Mouse (Mus musculus): ENCODE results near the gene Tubgcp6. TPM values are rescaled to one million over a fixed set of nuclear protein-coding genes. Genes with fewer than 3 reads are reported as not detected.
A peak's percentile ranks its signal among the peaks of the same experiment; 100 is the strongest.

Tubgcp6 gene
- polyA plus RNA-seq, 1 experiment: 12.5 TPM

DNA sequence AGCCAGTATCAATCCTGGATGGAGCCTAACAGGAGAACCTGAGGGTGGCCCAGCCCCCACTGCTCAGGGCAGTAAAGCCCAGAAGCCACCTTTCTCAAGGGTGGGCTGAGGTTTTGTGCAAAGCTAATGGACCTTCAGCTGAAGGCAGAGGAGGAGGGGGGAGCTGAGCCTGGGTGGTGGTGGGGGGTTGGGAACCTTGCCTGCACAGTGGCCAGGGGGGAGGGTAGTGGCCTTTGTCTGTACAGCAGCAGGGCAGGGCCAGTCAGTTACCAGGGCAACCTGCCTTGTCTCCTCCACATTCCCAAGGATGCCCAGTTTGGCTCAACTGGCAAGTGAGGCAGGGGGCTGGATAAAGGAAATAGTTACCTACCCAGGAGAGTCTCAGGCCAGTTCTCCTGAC, 29.4 kb upstream of the Tubgcp6 start:
- TF ChIP-seq FLI1 (IDR thresholded peaks at IDR 0.05; ENCODE audit: low read length): no peak
- no peak for TF ChIP-seq GATA1 (IDR thresholded peaks at IDR 0.05; ENCODE audit: borderline replicate concordance, low read length)
- Histone ChIP-seq H3K4me1 (peaks cover 32% of the 10 kb centered on the region), H3K9me3 (peaks cover 4% of the 10 kb centered on the region; the same call in 1 of the 2 replicates), H3K4me3 (replicated peaks) (no peak overlapping the region), H3K27me3 (replicated peaks) (peaks cover 83% of the 10 kb centered on the region), H3K36me3 (replicated peaks; ENCODE audit: low read length) (peaks cover 22% of the 10 kb centered on the region)

DNA sequence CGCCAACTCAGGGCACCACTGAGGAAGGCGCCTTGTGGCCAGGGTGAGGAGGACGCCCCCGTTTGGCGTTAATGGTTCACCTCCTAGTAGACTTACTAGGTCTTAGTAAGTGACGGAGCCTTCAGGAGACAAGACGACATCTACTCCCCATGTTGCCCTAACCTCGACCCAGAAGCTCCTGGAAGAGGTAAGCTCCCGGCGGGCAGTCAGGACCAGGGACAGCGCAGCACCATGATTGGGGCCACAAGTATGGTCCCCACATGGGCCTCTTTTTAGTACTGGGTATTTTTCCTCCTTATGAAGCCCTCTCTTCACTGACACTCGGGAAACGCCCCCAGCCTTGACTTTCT, 27.1 kb upstream of the Tubgcp6 start:
- no peaks in the 10 kb centered on the region for H3K36me3 ChIP-seq (replicated peaks; ENCODE audit: low read length)
- H3K4me1 ChIP-seq: peaks cover 48% of the 10 kb centered on the region
- no peak for TF ChIP-seq GATA1 (IDR thresholded peaks at IDR 0.05; ENCODE audit: borderline replicate concordance, low read length)
- no peak for TF ChIP-seq FLI1 (IDR thresholded peaks at IDR 0.05; ENCODE audit: low read length)
- H3K4me3 ChIP-seq (replicated peaks): peak overlapping the region; percentile 92
- peaks cover 86% of the 10 kb centered on the region for H3K27me3 ChIP-seq (replicated peaks)
- peaks cover 14% of the 10 kb centered on the region for H3K9me3 ChIP-seq

DNA sequence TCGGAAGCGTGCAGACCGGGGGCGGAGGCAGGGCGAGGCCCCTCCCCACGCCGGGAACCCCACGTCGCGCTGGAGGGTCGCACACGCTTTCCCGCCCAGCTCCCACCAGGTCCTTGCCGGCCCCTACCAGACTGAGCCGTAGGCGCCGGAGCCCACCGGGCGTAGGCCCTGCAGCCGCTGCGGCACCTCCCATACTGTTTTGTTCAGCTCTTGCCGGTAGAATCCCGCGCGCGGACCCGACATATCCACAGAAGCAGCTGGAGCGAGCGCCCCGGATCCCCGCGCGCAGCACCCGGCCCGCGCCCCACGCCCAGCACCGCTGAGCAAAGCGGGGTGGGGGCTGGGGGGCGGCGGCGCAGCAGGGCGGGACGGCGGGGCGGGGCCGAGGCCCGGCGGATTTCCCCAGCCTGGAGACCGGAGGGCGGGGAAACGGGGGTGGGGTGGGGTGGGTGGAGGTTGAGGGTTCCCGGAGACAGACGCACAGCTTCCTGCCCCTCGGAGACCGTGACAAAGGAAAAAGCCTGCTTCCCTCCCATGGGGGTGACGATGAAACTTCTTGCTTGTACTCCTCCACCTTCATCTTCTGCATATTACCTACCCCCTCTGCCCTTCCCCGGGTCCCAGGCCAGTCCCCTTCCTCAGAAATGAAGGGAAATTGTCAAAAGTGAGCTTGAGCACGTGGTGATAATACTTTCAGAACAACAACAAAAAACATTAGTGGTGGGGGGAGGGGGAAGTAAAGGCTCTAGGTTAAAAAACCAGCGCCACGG, 26.5 kb upstream of the Tubgcp6 start, which contains the start of gene Mapk11:
Gene Mapk11, minus strand, starts transcription at position 358 of the 770 bp plus-strand sequence.
- H3K4me1 ChIP-seq: peaks cover 51% of the 10 kb centered on the region
- TF ChIP-seq FLI1 (IDR thresholded peaks at IDR 0.05; ENCODE audit: low read length): no peak
- no peak for TF ChIP-seq GATA1 (IDR thresholded peaks at IDR 0.05; ENCODE audit: borderline replicate concordance, low read length)
- H3K9me3 ChIP-seq: peaks cover 14% of the 10 kb centered on the region
- H3K27me3 ChIP-seq (replicated peaks): peaks cover 88% of the 10 kb centered on the region
- peak within 1 kb of the TSS; percentile 92 for H3K4me3 ChIP-seq (replicated peaks)
- no peaks in the 10 kb centered on the region for H3K36me3 ChIP-seq (replicated peaks; ENCODE audit: low read length)

DNA sequence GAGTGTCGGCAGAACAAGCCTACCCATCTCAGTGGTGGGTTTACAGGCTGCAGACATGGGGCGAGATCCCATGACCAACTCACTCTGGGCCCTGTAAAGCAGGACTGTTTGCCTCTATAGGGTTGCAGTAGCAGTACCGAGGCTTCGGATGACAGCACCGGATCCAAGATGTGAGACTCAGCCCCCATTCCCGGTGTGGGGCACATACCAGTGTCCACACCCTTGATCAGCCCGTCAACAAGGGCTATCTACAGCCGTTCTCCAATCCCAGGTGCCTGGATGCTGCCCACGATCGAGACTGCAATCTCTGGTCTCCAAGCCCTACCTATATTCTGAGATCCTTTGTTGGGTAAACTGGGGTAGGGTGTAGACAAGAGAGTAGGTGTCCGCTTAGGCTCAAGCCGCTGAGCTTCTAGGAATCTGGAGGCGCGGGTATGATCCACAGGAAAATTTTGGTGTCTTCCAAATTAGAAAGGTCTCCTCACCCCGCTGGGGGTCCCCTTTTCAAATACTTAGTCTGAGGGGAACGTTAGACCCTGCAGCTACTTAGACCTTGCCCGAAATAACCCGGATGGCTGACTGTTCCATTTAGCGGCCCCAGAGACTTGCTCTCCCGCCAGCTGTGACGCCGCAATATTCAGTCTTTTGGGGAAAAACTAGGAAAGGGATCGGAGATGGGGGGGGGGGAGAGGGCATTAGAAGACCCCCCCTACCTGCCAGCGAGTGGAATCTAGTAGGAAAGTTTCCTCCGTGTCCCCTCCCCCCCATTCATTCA, 25.8 kb upstream of the Tubgcp6 start:
- H3K27me3 ChIP-seq (replicated peaks): peaks cover 88% of the 10 kb centered on the region
- H3K4me3 ChIP-seq (replicated peaks): peak overlapping the region; percentile 92
- no peaks in the 10 kb centered on the region for H3K36me3 ChIP-seq (replicated peaks; ENCODE audit: low read length)
- H3K9me3 ChIP-seq: peaks cover 14% of the 10 kb centered on the region
- TF ChIP-seq GATA1 (IDR thresholded peaks at IDR 0.05; ENCODE audit: borderline replicate concordance, low read length): no peak
- TF ChIP-seq FLI1 (IDR thresholded peaks at IDR 0.05; ENCODE audit: low read length): no peak
- H3K4me1 ChIP-seq: peaks cover 51% of the 10 kb centered on the region

DNA sequence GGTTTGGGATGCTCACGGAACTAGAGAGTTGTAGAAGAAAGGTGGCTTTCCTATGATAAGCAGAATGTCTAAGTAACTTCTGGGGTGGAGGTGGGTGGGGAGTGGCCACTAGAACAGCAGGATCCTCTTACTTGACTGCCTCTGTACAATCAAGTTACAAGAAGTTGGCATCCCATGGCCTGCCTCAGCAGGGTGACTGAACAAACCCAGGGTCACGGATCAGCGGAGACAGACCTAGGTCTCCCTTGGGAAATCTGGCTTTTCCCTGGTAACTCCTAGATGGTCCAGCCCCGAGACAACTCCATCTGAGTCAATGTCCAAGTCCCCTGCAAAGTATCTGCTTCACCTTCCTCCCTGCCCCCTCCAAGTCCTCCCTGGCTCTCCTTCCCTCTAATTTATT, 25.0 kb upstream of the Tubgcp6 start:
- TF ChIP-seq FLI1 (IDR thresholded peaks at IDR 0.05; ENCODE audit: low read length) (no peak), GATA1 (IDR thresholded peaks at IDR 0.05; ENCODE audit: borderline replicate concordance, low read length) (no peak)
- Histone ChIP-seq H3K4me3 (replicated peaks) (no peak overlapping the region), H3K9me3 (peaks cover 14% of the 10 kb centered on the region), H3K27me3 (replicated peaks) (peaks cover 91% of the 10 kb centered on the region), H3K36me3 (replicated peaks; ENCODE audit: low read length) (no peaks in the 10 kb centered on the region), H3K4me1 (peaks cover 55% of the 10 kb centered on the region)

DNA sequence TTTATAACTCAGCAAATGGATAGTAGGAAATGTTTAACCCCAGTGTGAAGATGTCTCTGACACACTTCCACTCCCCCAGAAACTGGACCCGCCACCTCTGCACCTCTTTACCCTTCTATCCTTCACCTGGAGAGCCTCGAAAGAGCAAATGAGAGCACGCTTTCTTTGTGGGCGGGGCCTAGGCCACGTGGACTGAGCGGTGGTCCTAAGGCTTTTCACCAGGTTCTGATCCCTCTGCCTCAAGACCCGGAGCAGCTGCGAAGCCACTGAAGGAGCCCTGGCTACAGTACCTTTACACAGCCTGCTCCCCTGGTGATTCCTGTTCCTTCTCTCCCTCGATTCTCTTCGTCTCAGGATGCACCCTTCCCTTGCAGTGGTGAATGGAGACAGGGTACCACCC, 24.5 kb upstream of the Tubgcp6 start:
- Histone ChIP-seq H3K36me3 (replicated peaks; ENCODE audit: low read length) (no peaks in the 10 kb centered on the region), H3K4me3 (replicated peaks) (no peak overlapping the region), H3K27me3 (replicated peaks) (peaks cover 91% of the 10 kb centered on the region), H3K4me1 (peaks cover 55% of the 10 kb centered on the region), H3K9me3 (peaks cover 14% of the 10 kb centered on the region)
- TF ChIP-seq GATA1 (IDR thresholded peaks at IDR 0.05; ENCODE audit: borderline replicate concordance, low read length): no peak
- TF ChIP-seq FLI1 (IDR thresholded peaks at IDR 0.05; ENCODE audit: low read length): no peak

DNA sequence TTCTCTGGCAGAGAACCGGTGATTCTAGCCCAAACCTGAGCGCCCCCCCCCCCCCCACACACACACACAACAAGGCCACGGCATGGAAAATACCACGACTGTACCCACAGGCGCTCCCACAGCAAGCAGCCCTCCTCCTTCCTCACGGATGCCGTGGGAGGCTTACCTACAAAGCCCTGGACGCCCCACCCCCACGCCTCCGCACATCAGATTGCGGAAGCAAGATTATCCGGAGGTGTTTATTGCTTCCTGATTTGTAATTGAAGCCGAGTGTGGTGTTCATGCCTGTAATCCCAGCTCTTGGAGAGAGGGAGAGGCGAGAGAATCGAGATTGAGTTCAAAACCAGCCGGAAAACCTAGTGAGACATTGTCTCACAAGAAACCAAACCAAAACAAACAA, 24.1 kb upstream of the Tubgcp6 start:
- Histone ChIP-seq H3K27me3 (replicated peaks) (peaks cover 91% of the 10 kb centered on the region), H3K4me1 (peaks cover 55% of the 10 kb centered on the region), H3K36me3 (replicated peaks; ENCODE audit: low read length) (no peaks in the 10 kb centered on the region), H3K9me3 (peaks cover 14% of the 10 kb centered on the region), H3K4me3 (replicated peaks) (no peak overlapping the region)
- TF ChIP-seq FLI1 (IDR thresholded peaks at IDR 0.05; ENCODE audit: low read length) (no peak), GATA1 (IDR thresholded peaks at IDR 0.05; ENCODE audit: borderline replicate concordance, low read length) (no peak)

DNA sequence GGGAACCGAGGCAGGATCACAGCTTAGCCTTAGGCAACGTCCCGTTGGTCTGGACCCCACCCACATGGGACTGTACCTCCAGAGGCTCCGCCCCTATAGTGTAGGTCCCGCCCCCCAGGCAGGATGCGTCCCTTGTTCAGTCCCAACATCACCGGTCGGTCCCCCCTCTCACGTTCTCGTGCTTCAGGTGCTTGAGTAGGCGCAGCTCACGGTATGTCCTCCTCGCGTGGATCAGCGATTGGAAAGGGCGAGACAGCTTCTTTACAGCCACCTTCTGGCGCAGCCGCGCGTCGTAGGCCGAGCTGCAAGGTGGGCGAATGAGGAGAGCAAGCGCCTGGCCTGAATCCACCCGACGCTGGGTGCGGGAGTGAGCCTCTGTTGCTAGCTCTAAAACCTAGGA, 23.6 kb upstream of the Tubgcp6 start:
- no peaks in the 10 kb centered on the region for H3K36me3 ChIP-seq (replicated peaks; ENCODE audit: low read length)
- H3K4me1 ChIP-seq: peaks cover 55% of the 10 kb centered on the region
- peaks cover 14% of the 10 kb centered on the region for H3K9me3 ChIP-seq
- H3K27me3 ChIP-seq (replicated peaks): peaks cover 95% of the 10 kb centered on the region
- H3K4me3 ChIP-seq (replicated peaks): peak overlapping the region; percentile 70
- TF ChIP-seq FLI1 (IDR thresholded peaks at IDR 0.05; ENCODE audit: low read length) (no peak), GATA1 (IDR thresholded peaks at IDR 0.05; ENCODE audit: borderline replicate concordance, low read length) (no peak)

DNA sequence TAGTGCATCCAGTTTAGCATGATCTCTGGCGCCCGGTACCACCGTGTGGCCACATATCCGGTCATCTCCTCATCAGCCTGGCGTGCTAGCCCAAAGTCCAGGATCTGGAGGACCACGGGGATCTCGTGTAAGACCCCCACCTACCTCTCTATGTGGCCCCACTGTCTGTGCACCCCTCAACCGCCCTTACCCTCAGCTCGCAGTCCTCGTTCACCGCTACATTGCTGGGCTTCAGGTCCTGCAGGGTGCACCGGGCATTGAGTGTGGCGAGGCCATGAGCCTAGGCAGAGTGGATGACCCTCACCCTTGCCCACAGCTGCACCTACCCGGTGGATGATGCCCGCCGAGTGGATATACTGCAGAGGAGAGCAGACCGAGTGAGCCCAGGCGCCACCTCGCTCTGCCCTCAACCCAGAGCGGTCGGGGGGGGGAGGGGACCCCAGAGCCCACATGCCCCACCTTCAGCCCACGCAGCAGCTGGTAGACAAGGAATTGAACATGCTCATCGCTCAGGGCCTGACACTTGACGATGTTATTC, 23.0 kb upstream of the Tubgcp6 start:
- H3K9me3 ChIP-seq: peaks cover 14% of the 10 kb centered on the region
- peaks cover 59% of the 10 kb centered on the region for H3K4me1 ChIP-seq
- no peaks in the 10 kb centered on the region for H3K36me3 ChIP-seq (replicated peaks; ENCODE audit: low read length)
- no peak overlapping the region for H3K4me3 ChIP-seq (replicated peaks)
- TF ChIP-seq GATA1 (IDR thresholded peaks at IDR 0.05; ENCODE audit: borderline replicate concordance, low read length): no peak
- no peak for TF ChIP-seq FLI1 (IDR thresholded peaks at IDR 0.05; ENCODE audit: low read length)
- H3K27me3 ChIP-seq (replicated peaks): peaks cover 99% of the 10 kb centered on the region

DNA sequence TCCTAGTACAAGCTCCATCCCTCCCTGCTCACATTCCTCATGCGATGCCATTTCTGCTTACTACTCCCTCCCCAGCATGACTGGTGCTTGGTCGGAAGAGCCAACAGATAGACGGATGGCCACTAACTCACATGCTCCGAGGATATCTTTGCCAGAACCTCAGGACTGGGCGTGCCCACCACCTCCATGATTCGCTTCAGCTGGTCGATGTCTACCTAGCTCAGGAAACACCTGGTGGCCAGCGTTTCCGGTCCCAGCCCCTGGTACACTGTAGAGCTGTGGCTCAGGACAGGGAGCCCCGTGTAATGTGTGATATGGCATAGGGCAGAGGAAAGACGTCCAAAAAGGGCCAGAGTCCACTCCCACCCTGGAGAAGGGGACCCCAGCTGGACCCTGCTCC, 22.1 kb upstream of the Tubgcp6 start:
- peaks cover 100% of the 10 kb centered on the region for H3K27me3 ChIP-seq (replicated peaks)
- TF ChIP-seq FLI1 (IDR thresholded peaks at IDR 0.05; ENCODE audit: low read length): no peak
- TF ChIP-seq GATA1 (IDR thresholded peaks at IDR 0.05; ENCODE audit: borderline replicate concordance, low read length): no peak
- peaks cover 65% of the 10 kb centered on the region for H3K4me1 ChIP-seq
- no peak overlapping the region for H3K4me3 ChIP-seq (replicated peaks)
- H3K9me3 ChIP-seq: peaks cover 14% of the 10 kb centered on the region
- H3K36me3 ChIP-seq (replicated peaks; ENCODE audit: low read length): no peaks in the 10 kb centered on the region

Measured in megakaryocyte, embryonic 14.5 days (primary cell).